Mouse (Mus musculus) cerebellum, postnatal 10 days (tissue): Measurements from ENCODE around the gene Mansc1.
A peak's percentile ranks its signal among the peaks of the same experiment; 100 is the strongest.

Source experiments
- DNase-seq, 2 experiments: peaks; one replicate each; pipeline ENCODE4 v3.0.0; 2021; ENCODE audit warnings: mixed read lengths in 2 of 2

The Mansc1 gene

GRCm38 (mm10) chr6:134636476-134636875, 4.2 kb upstream of the Mansc1 start:
- no peak for DNase-seq

- no peak for DNase-seq
Measured at GRCm38 (mm10) chr6:134633553-134633952, 1.3 kb upstream of the Mansc1 start.

- DNase-seq = peak; percentile 33 to 46
Measured at GRCm38 (mm10) chr6:134632756-134633155, 468 bp upstream of the Mansc1 start.

GRCm38 (mm10) chr6:134630447-134630846, 1.8 kb downstream of the Mansc1 start:
- no peak for DNase-seq

- DNase-seq = no peak
Measured at GRCm38 (mm10) chr6:134626564-134626963, 5.7 kb downstream of the Mansc1 start.

GRCm38 (mm10) chr6:134625431-134625830, 6.9 kb downstream of the Mansc1 start:
- DNase-seq = no peak

- DNase-seq = no peak
Measured at GRCm38 (mm10) chr6:134621552-134621949, 10.7 kb downstream of the Mansc1 start.

- peak; percentile 45 to 51 for DNase-seq
Measured at GRCm38 (mm10) chr6:134620846-134621551, 11.3 kb downstream of the Mansc1 start.

- DNase-seq = no peak
Measured at GRCm38 (mm10) chr6:134620129-134620528, 12.2 kb downstream of the Mansc1 start.

- no peak for DNase-seq
Measured at GRCm38 (mm10) chr6:134617589-134617988, 14.7 kb downstream of the Mansc1 start.

GRCm38 (mm10) chr6:134614723-134615648, 17.3 kb downstream of the Mansc1 start:
- peak; percentile 95 to 96 for DNase-seq

- no peak for DNase-seq
Measured at GRCm38 (mm10) chr6:134614322-134614721, 18.0 kb downstream of the Mansc1 start.

GRCm38 (mm10) chr6:134611896-134612295, 20.4 kb downstream of the Mansc1 start:
- DNase-seq = peak; percentile 57 to 72

GRCm38 (mm10) chr6:134610380-134610779, 21.9 kb downstream of the Mansc1 start:
- DNase-seq = no peak

GRCm38 (mm10) chr6:134606949-134607746, 25.1 kb downstream of the Mansc1 start:
- peak; percentile 58 to 72 for DNase-seq

GRCm38 (mm10) chr6:134606540-134606939, 25.7 kb downstream of the Mansc1 start:
- DNase-seq = no peak

- no peak for DNase-seq
Measured at GRCm38 (mm10) chr6:134605196-134605595, 27.1 kb downstream of the Mansc1 start.

GRCm38 (mm10) chr6:134602371-134603003, 29.8 kb downstream of the Mansc1 start:
- DNase-seq = no peak

GRCm38 (mm10) chr6:134601766-134602165, 30.5 kb downstream of the Mansc1 start:
- DNase-seq = no peak

- no peak for DNase-seq
Measured at GRCm38 (mm10) chr6:134601130-134601529, 31.2 kb downstream of the Mansc1 start.

GRCm38 (mm10) chr6:134599239-134599638, 33.0 kb downstream of the Mansc1 start:
- peak in 1 of 2 experiments; percentile 40 for DNase-seq

GRCm38 (mm10) chr6:134597651-134598229, 34.5 kb downstream of the Mansc1 start:
- DNase-seq = no peak
